Mouse (Mus musculus) testis, adult 2 months (tissue): ENCODE results near the gene Magi1.

Experiments used
- CTCF ChIP-seq: fragments of 200-500 bp; IDR thresholded peaks from 2 replicates; pipeline ENCODE4 v1.5.1; 2012; ENCODE audit warnings: low read depth, mild to moderate bottlenecking, inconsistent platforms, low read length, moderate library complexity; ENCODE audit not compliant: control insufficient read depth, insufficient read depth, insufficient replicate concordance
- POLR2A ChIP-seq: fragments of 200-500 bp; IDR thresholded peaks from 2 replicates; pipeline ENCODE4 v1.6.1; 2012; ENCODE audit warnings: low read depth, mild to moderate bottlenecking, inconsistent platforms, low read length, moderate library complexity; ENCODE audit not compliant: control insufficient read depth

- TF ChIP-seq POLR2A (no peak), CTCF (no peak)
These were observed 461.4 kb downstream of the Magi1 start for GRCm38 (mm10) chr6:93822221-93822897.
